Mouse (Mus musculus): Measurements from ENCODE around the gene Trim38.

Trim38 gene

DNA sequence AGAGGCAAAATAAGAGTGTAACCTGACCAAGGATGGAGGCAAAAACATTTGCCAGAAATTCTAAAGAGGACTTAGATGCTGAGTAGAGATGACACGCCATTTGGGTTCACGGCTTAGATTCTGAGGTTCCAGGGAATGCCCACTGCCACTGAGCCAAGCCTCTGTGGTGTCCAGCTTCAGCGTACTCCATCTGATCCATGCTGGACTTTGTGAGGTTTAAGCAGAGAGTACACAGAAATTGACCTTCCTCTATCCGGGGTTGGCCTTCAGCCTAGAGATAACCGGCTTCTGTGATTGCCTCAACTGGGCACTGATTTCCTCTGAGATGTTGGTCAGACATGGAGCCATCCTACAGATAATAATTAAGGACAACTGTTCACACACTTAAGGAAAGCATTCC lies 66.9 kb downstream of the Trim38 start:
- no peak for DNase-seq (ENCODE audit: low spot score in 2 of 2)

DNA sequence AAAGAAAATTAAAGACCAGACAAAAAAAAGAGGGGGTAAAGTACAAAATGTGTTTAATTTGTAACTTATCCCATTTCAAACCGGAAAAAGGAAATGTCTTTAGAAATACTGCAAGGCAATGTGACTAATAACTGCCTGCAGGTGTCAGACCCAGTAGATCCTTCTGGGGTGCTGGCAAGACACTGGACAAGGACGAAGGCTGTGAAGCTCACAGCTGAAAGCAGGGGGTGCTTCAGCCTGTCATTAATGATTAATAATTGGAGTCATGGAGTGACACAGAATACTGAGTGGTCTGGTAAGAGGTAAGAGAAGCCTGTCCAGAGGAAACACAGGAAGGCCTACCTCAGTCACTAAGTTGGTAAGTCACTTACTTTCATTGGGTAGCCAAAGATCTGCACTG lies 69.6 kb downstream of the Trim38 start, which contains the start of gene Slc17a3:
Slc17a3 (plus strand) TSS at position 127 of the 400 bp plus-strand sequence.
- no peak for DNase-seq (ENCODE audit: low spot score in 2 of 2)
